ENCODE assay signal across 16 mouse cellular contexts in the genomic region with DNA sequence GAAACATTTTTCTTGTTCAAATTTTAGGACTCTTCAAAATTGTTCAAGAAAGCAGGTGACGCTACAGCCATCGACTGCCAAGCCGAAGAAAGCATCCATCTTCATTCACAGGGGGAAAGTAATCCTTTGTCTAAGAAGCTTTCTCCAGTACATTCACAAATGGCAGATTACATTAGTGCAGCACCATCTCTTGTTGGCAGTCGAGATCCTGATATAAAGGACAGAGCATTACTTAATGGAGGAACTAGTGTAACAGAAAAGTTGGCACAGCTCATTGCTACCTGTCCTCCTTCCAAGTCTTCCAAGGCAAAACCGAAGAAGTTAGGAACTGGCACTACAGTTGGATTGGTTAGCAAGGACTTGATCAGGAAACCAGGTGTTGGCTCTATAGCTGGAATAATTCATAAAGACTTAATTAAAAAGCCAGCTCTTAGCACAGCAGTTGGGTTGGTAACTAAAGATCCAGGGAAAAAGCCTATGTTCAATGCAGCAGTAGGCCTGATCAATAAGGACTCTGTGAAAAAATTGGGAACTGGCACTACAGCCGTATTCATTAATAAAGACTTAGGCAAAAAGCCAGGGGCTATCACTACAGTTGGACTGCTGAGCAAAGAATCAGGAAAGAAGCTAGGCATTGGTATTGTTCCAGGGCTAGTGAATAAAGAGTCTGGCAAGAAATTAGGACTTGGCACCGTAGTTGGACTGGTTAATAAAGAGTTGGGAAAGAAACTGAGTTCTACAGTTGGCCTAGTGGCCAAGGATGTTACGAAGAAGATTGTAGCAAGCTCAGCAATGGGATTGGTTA. TPM values are rescaled to one million over a fixed set of nuclear protein-coding genes. Genes with fewer than 3 reads are reported as not detected.
A peak's percentile ranks its signal among the peaks of the same experiment; 100 is the strongest.
DNase-seq lines count a peak whose midpoint lies in the region; ATAC-seq lines count a peak whose summit lies in the region.
"Had no signal": no experiment of that assay in that cellular context is flagged by ENCODE, and none has a peak within 500 bp of the region (broad histone marks: within the 10 kb centered on the region; RNA-seq: fewer than 3 reads in every experiment).

No protein-coding gene starts in this region.

- H3K36me3 ChIP-seq in forebrain, embryonic 14.5 days (ENCODE audit: control insufficient read depth, insufficient read depth, low read length), result peaks cover 38% of the 10 kb centered on the region
- H3K36me3 ChIP-seq in forebrain, embryonic 12.5 days (replicated peaks), result peaks cover 50% of the 10 kb centered on the region

- H3K4me3 ChIP-seq in forebrain, embryonic 14.5 days (ENCODE audit: low read depth, low read length), result no peak overlapping the region
- no peak overlapping the region for H3K4me3 ChIP-seq in forebrain, embryonic 12.5 days (replicated peaks)
- H3K4me3 ChIP-seq: embryonic facial prominence, embryonic 13.5 days; limb, embryonic 13.5 days had no signal

- 51% methylated on average over 8 of the region's 8 CpGs for WGBS in forebrain, embryonic 14.5 days
- WGBS in forebrain, embryonic 12.5 days, result 88% methylated on average over 8 of the region's 8 CpGs

- DNase-seq in forebrain, embryonic 14.5 days (ENCODE audit: low spot score), result peak; percentile 87
- peak; percentile 7 for DNase-seq in layer of hippocampus, adult 9-10 months (ENCODE audit: low spot score)
- DNase-seq in layer of hippocampus, postnatal 36 days, result no peak
- peak; percentile 73 for DNase-seq in Muller cell, postnatal 12 days (ENCODE audit: inconsistent ontology term)
- DNase-seq in brain, adult 2 months (ENCODE audit: low read depth, low spot score), result peak; percentile 12
- no peak for DNase-seq in gastrocnemius, postnatal 4 days (ENCODE audit: low spot score in 2 of 2)
- DNase-seq: gastrocnemius, postnatal 36 days; kidney, postnatal 14 days; lung, adult 18-20 months; retina, postnatal 1 day; thymus, adult 2 months had no signal

- H3K4me1 ChIP-seq in forebrain, embryonic 14.5 days (ENCODE audit: control insufficient read depth, insufficient read depth, low read length), result peaks cover 5% of the 10 kb centered on the region
- no peaks in the 10 kb centered on the region for H3K4me1 ChIP-seq in forebrain, embryonic 12.5 days
- H3K4me1 ChIP-seq: embryonic facial prominence, embryonic 13.5 days; limb, embryonic 13.5 days had no signal

- no peaks in the 10 kb centered on the region for H3K27me3 ChIP-seq in forebrain, embryonic 14.5 days (replicated peaks; ENCODE audit: control insufficient read depth, insufficient read depth, low read length)
- no peaks in the 10 kb centered on the region for H3K27me3 ChIP-seq in forebrain, embryonic 12.5 days
- H3K27me3 ChIP-seq: embryonic facial prominence, embryonic 13.5 days; limb, embryonic 13.5 days had no signal

- H3K4me2 ChIP-seq in forebrain, embryonic 14.5 days (ENCODE audit: low read length), result no peak overlapping the region
- H3K4me2 ChIP-seq in forebrain, embryonic 12.5 days, result no peak overlapping the region
- H3K4me2 ChIP-seq: embryonic facial prominence, embryonic 13.5 days; limb, embryonic 13.5 days had no signal

- H3K9ac ChIP-seq in forebrain, embryonic 14.5 days (ENCODE audit: low read length), result no peak overlapping the region
- no peak overlapping the region for H3K9ac ChIP-seq in forebrain, embryonic 12.5 days
- H3K9ac ChIP-seq: embryonic facial prominence, embryonic 13.5 days; limb, embryonic 13.5 days had no signal

- no peak overlapping the region for H3K27ac ChIP-seq in forebrain, embryonic 14.5 days (ENCODE audit: low read depth, low read length)
- H3K27ac ChIP-seq in forebrain, embryonic 12.5 days, result no peak overlapping the region
- H3K27ac ChIP-seq: embryonic facial prominence, embryonic 13.5 days; limb, embryonic 13.5 days had no signal

- H3K9me3 ChIP-seq in forebrain, embryonic 14.5 days (replicated peaks; ENCODE audit: control insufficient read depth, low read length), result no peaks in the 10 kb centered on the region
- H3K9me3 ChIP-seq in forebrain, embryonic 12.5 days, result no peaks in the 10 kb centered on the region
- H3K9me3 ChIP-seq: limb, embryonic 13.5 days had no signal

- peak; percentile 65 for ATAC-seq in forebrain, embryonic 14.5 days
- no peak for ATAC-seq in forebrain, embryonic 12.5 days (ENCODE audit: low FRiP score)
- ATAC-seq: activated CD4-positive, CD25-positive, alpha-beta regulatory T cell, adult 4 months; inflammation-experienced regulatory T-cells, adult 6 months had no signal

RNA-seq across cellular contexts. Expression of gene Dap3, which starts 30.4 kb away (rescaled TPM):
- 147 and 159 TPM in 2 replicates for polyA plus RNA-seq in forebrain, embryonic 14.5 days (2014; fragmentation: Nextera tagmentation; extraction: Ambion mirVana)
- 135 and 138 TPM in 2 replicates for polyA plus RNA-seq in forebrain, embryonic 12.5 days (2016; fragmentation: Nextera tagmentation; extraction: Ambion mirVana)
- 100 to 1,000 TPM; 112 to 118 TPM for total RNA-seq in layer of hippocampus, postnatal 36 days (2021)
- 10 to 100 TPM; 72.7 to 75.8 TPM for total RNA-seq in gastrocnemius, postnatal 4 days (2021)

RNA-seq across cellular contexts. Expression of gene Ash1l, which starts 31.0 kb away (rescaled TPM):
- 13.6 and 18.1 TPM in 2 replicates for polyA plus RNA-seq in forebrain, embryonic 14.5 days (2014; fragmentation: Nextera tagmentation; extraction: Ambion mirVana)
- polyA plus RNA-seq in forebrain, embryonic 12.5 days (2016; fragmentation: Nextera tagmentation; extraction: Ambion mirVana), result 22.1 and 23.6 TPM in 2 replicates
- 10 to 100 TPM; 83.5 to 90.8 TPM for total RNA-seq in layer of hippocampus, postnatal 36 days (2021)
- total RNA-seq in gastrocnemius, postnatal 4 days (2021), result 10 to 100 TPM; 37.8 to 41.8 TPM

Comparison
In these comparisons a context has a peak if more than half of its experiments do, and no peak if none do; other contexts are left out.
1. DNase-seq: peak in forebrain, embryonic 14.5 days (single experiment), layer of hippocampus, adult 9-10 months (single experiment), Muller cell, postnatal 12 days (single experiment) and brain, adult 2 months (single experiment); none in layer of hippocampus, postnatal 36 days (0 of 2) and gastrocnemius, postnatal 4 days (0 of 2).